Mouse (Mus musculus) layer of hippocampus, adult 11-12 months (tissue): ENCODE results near the gene March9.
"Not testable (repeated sequence)": the region's sequence is repeated elsewhere in the genome, so short reads cannot be mapped to it uniquely, and the experiment has no call there.

Source experiments
- DNase-seq: peaks from one replicate; pipeline ENCODE4 v3.0.0; 2022; ENCODE audit warnings: low spot score

Gene March9

DNA sequence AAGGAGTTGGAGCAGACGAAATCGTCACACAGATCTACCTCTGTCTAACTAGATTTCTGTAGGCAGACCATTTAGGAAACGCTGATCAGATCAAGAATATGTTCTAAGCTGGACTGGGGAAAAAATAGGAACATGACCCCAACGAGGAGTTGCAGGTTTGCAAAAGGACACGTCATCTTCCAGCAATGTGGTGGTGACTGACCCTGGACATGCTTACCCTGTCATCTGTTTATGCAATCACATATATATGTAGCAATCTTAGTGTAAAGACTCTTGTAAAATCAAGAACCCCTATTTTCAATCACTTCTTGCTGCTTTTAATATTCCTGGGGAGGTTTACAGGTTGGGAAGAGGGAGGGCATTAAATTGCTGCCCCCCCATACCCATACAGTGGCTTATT, 2.5 kb upstream of the March9 start:
- no peak for DNase-seq

GRCm38 (mm10) chr10:127062101-127062500, 2.1 kb upstream of the March9 start:
- not testable (repeated sequence) for DNase-seq

DNA sequence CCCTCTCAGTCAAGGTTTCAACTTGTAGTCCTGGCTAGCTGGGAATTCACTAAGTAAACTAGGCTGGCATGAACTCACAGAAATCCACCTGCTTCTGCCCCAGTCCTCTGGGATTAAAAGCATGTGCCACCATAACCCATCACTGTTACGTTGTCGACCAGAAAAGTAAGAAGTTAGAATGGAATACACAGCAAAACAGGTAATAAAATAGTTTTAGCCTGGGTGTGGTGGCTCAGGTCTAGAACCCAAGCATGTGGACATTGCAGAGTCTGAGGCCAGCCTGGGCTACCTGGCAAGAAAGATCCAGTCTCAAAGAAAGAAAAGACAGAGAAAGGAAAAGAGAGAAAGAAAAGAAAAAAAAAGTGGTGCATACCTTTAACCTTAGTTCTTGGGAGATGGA, 1.5 kb upstream of the March9 start:
- no peak for DNase-seq

DNA sequence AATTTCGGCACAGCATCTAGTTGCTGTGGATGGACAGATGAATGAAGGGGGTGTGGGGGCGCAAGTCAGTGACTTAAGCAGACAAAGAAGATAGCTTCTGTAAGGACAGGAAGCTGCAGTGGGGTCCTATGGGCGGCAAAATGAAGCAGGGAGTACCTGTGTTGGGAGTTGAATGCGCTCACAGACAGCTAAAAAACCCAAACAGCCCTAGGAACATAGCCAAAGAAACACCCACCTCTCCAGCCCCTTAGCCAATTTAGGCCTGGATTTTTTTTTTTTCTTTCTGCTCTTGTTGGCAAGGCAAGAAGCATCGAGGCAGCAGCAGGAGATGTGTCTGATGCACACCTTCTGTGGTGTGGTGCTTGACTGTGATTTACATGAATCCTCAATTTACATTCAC, 1.1 kb upstream of the March9 start:
- DNase-seq = no peak

- DNase-seq = no peak
Observed at GRCm38 (mm10) chr10:127059174-127059967, 613 bp downstream of the March9 start.

DNA sequence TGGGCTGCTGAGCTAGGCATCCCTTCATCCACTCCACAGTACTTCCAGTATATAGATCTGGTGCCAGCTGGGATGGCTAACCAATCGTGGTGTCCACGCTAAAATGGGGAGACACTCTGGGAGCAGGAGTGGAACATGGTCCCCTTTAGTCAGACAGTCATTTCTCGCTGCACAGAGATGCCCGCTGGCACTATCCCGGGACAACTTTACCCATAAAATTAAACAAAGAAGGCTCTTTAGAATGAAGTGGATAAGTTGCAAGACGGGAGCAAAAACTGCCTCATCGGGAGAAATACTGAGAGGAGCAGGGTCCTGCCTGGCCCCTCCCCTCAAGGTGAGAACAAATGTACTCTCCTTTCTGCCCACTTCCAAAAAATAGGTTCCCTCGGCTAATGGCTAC, 1.3 kb downstream of the March9 start:
- DNase-seq = no peak

- peak; percentile 70 for DNase-seq
Observed at GRCm38 (mm10) chr10:127058161-127058560, 1.8 kb downstream of the March9 start.

- no peak for DNase-seq
Observed at GRCm38 (mm10) chr10:127056490-127056889, 3.5 kb downstream of the March9 start.

GRCm38 (mm10) chr10:127055406-127055805, 4.6 kb downstream of the March9 start:
- no peak for DNase-seq

DNA sequence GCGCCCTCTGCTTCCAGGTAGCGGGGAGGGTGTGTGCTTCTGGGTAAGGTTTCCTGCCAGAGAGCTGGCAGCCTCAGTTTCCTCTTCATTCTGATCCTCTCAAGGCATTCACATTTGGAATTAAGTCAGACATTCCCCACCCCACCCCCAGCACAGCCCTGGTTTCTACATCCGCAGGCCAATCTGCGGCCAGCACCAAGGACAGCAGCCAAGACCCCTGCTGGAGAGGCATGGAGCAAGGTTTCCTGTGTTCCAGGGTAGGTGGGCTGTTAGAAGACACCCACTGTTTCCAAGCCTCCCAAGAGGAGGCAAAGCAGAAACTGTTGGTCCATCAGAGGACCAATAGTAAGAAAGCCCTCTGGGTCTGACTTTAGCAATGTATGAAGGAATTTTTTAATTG, 5.3 kb downstream of the March9 start:
- no peak for DNase-seq

GRCm38 (mm10) chr10:127050119-127050474, 9.9 kb downstream of the March9 start:
- no peak for DNase-seq

- DNase-seq = no peak
Observed at GRCm38 (mm10) chr10:127049395-127050118, 10.4 kb downstream of the March9 start.

- DNase-seq = no peak
Observed at GRCm38 (mm10) chr10:127048608-127049394, 11.2 kb downstream of the March9 start.

DNA sequence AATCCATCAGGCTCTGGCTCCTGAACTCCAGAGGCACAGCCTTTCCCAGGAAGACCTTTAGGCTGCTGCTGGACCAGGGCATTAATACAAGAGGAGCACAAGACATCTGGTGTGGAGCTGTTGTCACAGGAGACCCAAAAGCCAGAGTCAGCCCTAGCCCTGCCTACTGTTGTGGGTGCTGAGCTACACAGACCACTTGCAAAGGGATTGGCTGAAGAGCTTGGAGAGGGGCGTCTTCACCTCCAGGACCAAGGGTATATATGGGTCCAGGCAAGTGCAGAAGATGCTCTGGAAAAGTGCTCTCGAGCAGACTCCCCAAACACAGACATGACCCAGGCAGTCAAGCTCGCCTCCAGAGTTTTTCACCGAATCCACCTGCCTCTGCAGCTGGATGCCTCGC, 12.0 kb downstream of the March9 start, which contains the start of gene Cyp27b1:
Gene Cyp27b1 (plus strand): TSS at position 297 of the 400 bp plus-strand sequence.
- no peak for DNase-seq

DNA sequence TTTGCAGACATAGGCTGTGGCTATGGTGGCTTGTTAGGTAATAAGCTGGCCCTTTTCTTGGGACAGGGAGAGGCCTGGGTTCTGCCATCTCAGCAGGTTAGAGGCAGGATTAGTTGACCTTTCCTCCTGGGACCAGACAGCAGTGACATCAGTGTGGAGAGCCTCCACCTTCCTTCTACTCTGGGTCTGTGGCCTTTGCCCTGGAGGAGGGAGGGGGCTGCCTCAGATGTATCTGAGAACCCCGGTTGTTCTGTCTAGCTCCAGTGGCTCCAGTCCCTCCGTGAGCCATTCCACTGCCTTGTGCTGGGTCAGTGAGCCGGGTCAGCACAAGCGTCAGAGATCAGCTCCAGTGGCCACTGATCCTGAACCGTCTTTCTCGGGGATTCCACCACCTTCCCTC, 16.8 kb downstream of the March9 start:
- DNase-seq = no peak

- DNase-seq = no peak
Observed at GRCm38 (mm10) chr10:127042468-127043115, 17.4 kb downstream of the March9 start.

DNA sequence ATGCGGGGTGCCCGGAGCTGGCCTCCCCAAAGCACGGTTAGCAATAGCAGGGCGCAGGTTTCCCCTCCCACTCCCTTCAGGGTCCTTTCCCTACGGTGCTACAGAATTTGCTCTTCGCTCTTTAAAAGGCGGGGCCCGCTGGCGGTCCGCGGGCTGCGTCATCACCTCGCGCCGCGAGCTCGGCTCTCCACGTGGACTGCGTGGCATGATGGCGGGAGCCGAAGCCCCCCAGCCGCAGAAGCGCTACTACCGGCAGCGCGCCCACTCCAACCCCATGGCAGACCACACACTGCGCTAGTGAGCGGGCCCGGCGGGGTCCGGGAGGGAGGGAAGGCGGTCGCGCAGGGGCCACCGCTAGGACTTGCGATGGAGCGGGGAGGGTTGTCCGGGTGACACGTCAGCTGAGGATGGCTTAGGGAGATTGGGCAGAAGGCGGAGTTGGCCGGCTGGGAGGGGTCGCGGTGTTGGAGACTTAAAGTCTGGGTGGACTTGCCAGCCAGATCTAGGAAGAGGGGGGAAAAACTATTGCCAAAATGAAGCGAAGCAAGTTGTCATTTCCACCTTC, 18.1 kb downstream of the March9 start:
- peak; percentile 90 for DNase-seq

GRCm38 (mm10) chr10:127041274-127041766, 18.7 kb downstream of the March9 start, which contains the start of the genes Mettl1 and Eef1akmt3:
Mettl1 (plus strand) TSS chr10:127041414.
Eef1akmt3 (minus strand) TSS chr10:127041513.
- DNase-seq = no peak

DNA sequence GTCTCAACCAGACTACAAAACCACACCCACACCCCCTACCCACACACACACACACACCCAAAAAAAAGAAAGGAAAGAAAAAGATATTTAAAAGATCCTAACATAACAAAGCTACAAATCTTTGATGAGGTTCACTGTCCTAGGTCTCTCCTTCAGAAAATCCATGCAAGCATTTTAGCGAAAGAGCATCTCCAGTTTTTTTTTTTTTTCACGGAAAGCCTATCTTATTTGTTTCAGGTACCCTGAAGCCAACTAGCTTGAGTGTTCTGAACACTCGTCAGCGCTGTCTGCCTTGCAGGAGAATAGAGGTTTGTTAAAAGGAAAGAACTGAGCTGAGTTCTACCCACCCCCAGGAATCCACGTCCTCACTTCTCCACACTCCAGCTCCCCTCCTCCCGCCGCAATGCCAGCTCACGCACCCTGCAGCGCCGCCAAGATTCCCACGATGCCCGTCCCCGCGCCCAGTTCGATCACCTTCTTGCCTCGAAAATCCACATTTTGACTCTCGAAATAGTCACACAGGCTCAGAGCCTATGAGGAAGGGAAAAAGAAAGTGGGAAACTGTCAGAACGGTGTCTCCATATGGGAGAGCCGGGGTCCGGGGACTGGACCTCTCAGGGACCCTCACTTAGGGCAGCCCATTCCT, 19.3 kb downstream of the March9 start:
- no peak for DNase-seq

DNA sequence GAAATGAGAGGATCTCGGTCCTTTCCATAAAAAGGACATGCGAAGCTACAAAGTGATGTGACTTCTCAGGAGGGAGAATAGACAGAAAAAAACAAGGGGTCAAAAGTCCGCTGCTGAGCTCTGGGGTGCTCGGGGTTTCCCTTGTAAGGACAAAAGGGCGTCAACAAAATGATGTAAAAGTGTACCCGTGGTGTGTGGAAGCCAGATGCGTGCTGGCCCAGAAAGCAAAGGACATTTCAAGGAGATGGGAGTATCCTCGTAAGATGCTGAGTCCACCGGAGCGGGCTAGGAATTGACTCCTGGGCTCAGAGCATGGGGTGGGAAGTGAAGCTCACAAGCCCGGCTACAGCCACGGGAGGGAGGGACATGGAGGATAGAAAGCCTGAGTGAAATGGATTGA, 22.3 kb downstream of the March9 start:
- DNase-seq = no peak

GRCm38 (mm10) chr10:127036273-127036672, 23.7 kb downstream of the March9 start:
- DNase-seq = no peak
